Mouse (Mus musculus) erythroblast, adult 5-6 weeks (primary cell): ENCODE results near the gene Ankrd34a. TPM values are rescaled to one million over a fixed set of nuclear protein-coding genes. Genes with fewer than 3 reads are reported as not detected.

ENCODE experiments used
- total RNA-seq, 2 experiments: library from RNA; stranded (forward) in 1 of 2; stranded (reverse) in 1 of 2; fragments of 150-400 nt in 1 of 2; fragments of 200-764, 138-1000 nt in 1 of 2; gene quantifications; 2 replicates each; pipeline versions ENCODE4 v1.2.3 to v1.2.4; 2015 to 2017; ENCODE audit warnings: low replicate concordance in 2 of 2

The Ankrd34a gene
- total RNA-seq, 2 experiments from 2014 or later = not detected

Other genes with a start within 250 kb of the Ankrd34a start
- not detected in 2 replicates for gene BC107364, start 144.3 kb upstream of the Ankrd34a start, total RNA-seq (2015; ENCODE audit: low replicate concordance)
- gene BC107364, start 144.3 kb upstream of the Ankrd34a start, total RNA-seq (2017; ENCODE audit: low replicate concordance) = not detected in 2 replicates
- gene Hfe2, start 71.5 kb upstream of the Ankrd34a start, total RNA-seq (2015; ENCODE audit: low replicate concordance) = not detected in 2 replicates
- 0.17 TPM in 1 of 2 replicates, not detected in the other for gene Hfe2, start 71.5 kb upstream of the Ankrd34a start, total RNA-seq (2017; ENCODE audit: low replicate concordance)
- 125 and 174 TPM in 2 replicates for gene Txnip, start 38.7 kb upstream of the Ankrd34a start, total RNA-seq (2015; ENCODE audit: low replicate concordance)
- gene Txnip, start 38.7 kb upstream of the Ankrd34a start, total RNA-seq (2017; ENCODE audit: low replicate concordance) = 113 and 122 TPM in 2 replicates
- gene Gm16253, start 19.7 kb upstream of the Ankrd34a start, total RNA-seq (2015; ENCODE audit: low replicate concordance) = not detected in 2 replicates
- gene Gm16253, start 19.7 kb upstream of the Ankrd34a start, total RNA-seq (2017; ENCODE audit: low replicate concordance) = not detected in 2 replicates
- gene Polr3gl, start 2.5 kb upstream of the Ankrd34a start, total RNA-seq (2015; ENCODE audit: low replicate concordance) = 7.3 and 17.7 TPM in 2 replicates
- 3.9 and 16.5 TPM in 2 replicates for gene Polr3gl, start 2.5 kb upstream of the Ankrd34a start, total RNA-seq (2017; ENCODE audit: low replicate concordance)
- not detected in 2 replicates for gene Lix1l, start 4.5 kb downstream of the Ankrd34a start, total RNA-seq (2015; ENCODE audit: low replicate concordance)
- not detected in 2 replicates for gene Lix1l, start 4.5 kb downstream of the Ankrd34a start, total RNA-seq (2017; ENCODE audit: low replicate concordance)
- 25.3 and 30.4 TPM in 2 replicates for gene Rbm8a, start 33.3 kb downstream of the Ankrd34a start, total RNA-seq (2015; ENCODE audit: low replicate concordance)
- gene Rbm8a, start 33.3 kb downstream of the Ankrd34a start, total RNA-seq (2017; ENCODE audit: low replicate concordance) = 16.4 and 18.5 TPM in 2 replicates
- 7.7 and 22.1 TPM in 2 replicates for gene Pex11b, start 38.7 kb downstream of the Ankrd34a start, total RNA-seq (2015; ENCODE audit: low replicate concordance)
- gene Pex11b, start 38.7 kb downstream of the Ankrd34a start, total RNA-seq (2017; ENCODE audit: low replicate concordance) = 2.6 and 7.1 TPM in 2 replicates
- gene Gm42957, start 38.8 kb downstream of the Ankrd34a start, total RNA-seq (2015; ENCODE audit: low replicate concordance) = not detected in 2 replicates
- gene Gm42957, start 38.8 kb downstream of the Ankrd34a start, total RNA-seq (2017; ENCODE audit: low replicate concordance) = not detected in 2 replicates
- gene Itga10, start 48.9 kb downstream of the Ankrd34a start, total RNA-seq (2015; ENCODE audit: low replicate concordance) = not detected in 2 replicates
- 0.14 and 1.4 TPM in 2 replicates for gene Itga10, start 48.9 kb downstream of the Ankrd34a start, total RNA-seq (2017; ENCODE audit: low replicate concordance)
- not detected in 2 replicates for gene Ankrd35, start 73.5 kb downstream of the Ankrd34a start, total RNA-seq (2015; ENCODE audit: low replicate concordance)
- not detected in 2 replicates for gene Ankrd35, start 73.5 kb downstream of the Ankrd34a start, total RNA-seq (2017; ENCODE audit: low replicate concordance)
- 3.8 and 11.0 TPM in 2 replicates for gene Pias3, start 99.7 kb downstream of the Ankrd34a start, total RNA-seq (2015; ENCODE audit: low replicate concordance)
- gene Pias3, start 99.7 kb downstream of the Ankrd34a start, total RNA-seq (2017; ENCODE audit: low replicate concordance) = 2.2 and 3.2 TPM in 2 replicates
- not detected in 2 replicates for gene Nudt17, start 111.9 kb downstream of the Ankrd34a start, total RNA-seq (2015; ENCODE audit: low replicate concordance)
- gene Nudt17, start 111.9 kb downstream of the Ankrd34a start, total RNA-seq (2017; ENCODE audit: low replicate concordance) = not detected in 2 replicates
- gene Polr3c, start 131.0 kb downstream of the Ankrd34a start, total RNA-seq (2015; ENCODE audit: low replicate concordance) = 11.3 and 15.9 TPM in 2 replicates
- gene Polr3c, start 131.0 kb downstream of the Ankrd34a start, total RNA-seq (2017; ENCODE audit: low replicate concordance) = 12.8 and 13.7 TPM in 2 replicates
- 33.4 and 41.6 TPM in 2 replicates for gene Rnf115, start 131.0 kb downstream of the Ankrd34a start, total RNA-seq (2015; ENCODE audit: low replicate concordance)
- gene Rnf115, start 131.0 kb downstream of the Ankrd34a start, total RNA-seq (2017; ENCODE audit: low replicate concordance) = 32.6 and 38.3 TPM in 2 replicates
- 1.3 TPM in 1 of 2 replicates, not detected in the other for gene Pdzk1, start 232.6 kb downstream of the Ankrd34a start, total RNA-seq (2015; ENCODE audit: low replicate concordance)
- gene Pdzk1, start 232.6 kb downstream of the Ankrd34a start, total RNA-seq (2017; ENCODE audit: low replicate concordance) = 1.4 and 5.4 TPM in 2 replicates
- not detected in 2 replicates for gene Cd160, start 232.7 kb downstream of the Ankrd34a start, total RNA-seq (2015; ENCODE audit: low replicate concordance)
- gene Cd160, start 232.7 kb downstream of the Ankrd34a start, total RNA-seq (2017; ENCODE audit: low replicate concordance) = 0.70 TPM in 1 of 2 replicates, not detected in the other